Mouse (Mus musculus) cerebellum, adult 9-11 months (tissue): ENCODE data around the gene Hist1h2ad.
"Not testable (repeated sequence)": the region's sequence is repeated elsewhere in the genome, so short reads cannot be mapped to it uniquely, and the experiment has no call there.

Source experiments
- DNase-seq: peaks from one replicate; pipeline ENCODE4 v3.0.0; 2022

The Hist1h2ad gene

DNA sequence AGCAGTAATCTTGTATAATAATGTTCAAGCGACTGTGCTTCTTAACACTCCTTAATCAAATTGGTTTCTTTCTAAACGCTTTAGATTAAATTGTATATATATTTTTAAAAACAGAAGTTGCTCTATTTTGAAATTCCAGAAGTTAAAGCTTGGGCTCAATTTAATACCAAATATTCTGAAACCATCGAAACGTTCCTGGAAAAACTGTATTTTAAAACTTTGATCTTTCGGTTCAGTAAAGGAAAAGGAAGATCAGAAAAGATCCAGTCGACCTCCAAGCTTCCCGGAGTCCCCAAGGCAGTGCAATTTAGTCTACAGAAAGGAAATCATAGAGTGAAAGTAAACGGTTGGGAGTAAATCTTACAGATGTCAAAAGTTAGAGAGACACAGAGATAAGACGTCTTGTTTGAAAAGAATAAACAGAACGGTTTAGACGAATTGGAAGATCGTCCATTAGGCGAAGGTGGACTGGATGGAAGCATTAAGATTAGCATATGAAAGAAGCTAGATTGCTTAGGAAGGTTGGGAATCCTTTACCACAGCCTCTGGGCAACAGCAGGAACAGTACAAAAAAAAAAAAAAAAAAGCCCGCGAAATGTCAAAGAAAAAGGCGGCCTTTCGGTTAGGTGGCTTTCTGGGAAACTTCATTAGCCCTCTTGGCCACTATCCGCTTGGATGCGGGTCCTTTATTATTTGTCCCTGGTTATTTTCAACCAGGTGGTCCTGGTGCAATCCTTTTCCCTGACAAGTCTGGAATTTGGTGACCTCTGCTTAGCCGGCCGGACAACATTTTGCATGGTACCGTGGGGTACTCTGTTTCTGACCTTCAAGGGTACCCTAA lies 12.1 kb downstream of the Hist1h2ad start:
- DNase-seq = no peak

DNA sequence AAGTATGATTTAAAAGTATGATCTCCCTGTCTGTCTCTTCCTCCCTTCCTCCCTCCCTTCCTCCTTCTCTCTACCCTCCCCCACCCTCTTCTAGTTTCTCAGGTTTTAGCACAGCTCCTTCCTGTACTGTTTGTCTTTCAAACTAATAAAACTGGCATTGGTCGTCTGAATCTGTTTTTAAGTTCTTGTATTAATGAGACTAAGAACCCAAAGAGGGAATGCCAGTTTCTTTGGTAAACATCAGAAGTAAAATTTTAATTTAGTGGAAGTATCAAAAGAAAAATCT lies 12.7 kb downstream of the Hist1h2ad start:
- DNase-seq = no peak

DNA sequence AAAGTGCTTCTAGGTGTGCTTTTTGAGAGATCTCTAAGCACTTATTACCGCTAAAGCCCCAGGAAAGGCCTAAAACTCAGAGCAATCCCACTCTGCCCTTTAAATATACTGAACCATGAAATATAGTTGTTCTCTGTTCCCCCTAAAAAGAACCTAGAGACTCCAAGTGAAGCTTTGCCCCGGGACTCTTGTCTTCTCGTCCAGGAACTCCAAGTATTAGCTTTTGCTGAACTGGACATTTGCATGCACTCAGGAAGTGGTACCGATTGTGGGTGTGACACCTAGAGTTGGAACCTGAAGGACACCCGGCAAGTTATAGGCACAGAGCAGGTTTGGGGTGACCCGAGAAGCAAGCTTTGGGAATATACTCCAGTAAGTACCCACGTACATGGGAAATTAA lies 17.0 kb downstream of the Hist1h2ad start:
- DNase-seq = no peak

DNA sequence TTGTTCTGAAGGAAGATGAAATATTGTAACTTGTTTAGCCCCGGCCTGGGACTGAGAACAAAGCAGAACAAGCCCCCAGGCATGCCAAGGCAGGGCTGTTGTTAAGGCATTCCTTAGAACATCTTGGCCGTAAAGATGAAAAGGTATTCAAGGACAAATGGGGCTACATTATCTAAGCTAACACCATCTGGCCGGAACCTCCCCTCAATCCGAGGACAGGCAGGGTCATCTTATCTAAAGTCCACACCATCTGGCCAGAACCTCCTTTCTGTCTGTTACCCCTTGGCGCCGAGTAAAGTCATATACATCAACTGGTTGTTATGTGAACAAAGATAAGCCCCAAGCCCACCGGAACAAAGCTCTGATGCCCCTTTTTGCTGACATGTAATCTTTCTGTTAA lies 17.7 kb downstream of the Hist1h2ad start:
- not testable (repeated sequence) for DNase-seq

DNA sequence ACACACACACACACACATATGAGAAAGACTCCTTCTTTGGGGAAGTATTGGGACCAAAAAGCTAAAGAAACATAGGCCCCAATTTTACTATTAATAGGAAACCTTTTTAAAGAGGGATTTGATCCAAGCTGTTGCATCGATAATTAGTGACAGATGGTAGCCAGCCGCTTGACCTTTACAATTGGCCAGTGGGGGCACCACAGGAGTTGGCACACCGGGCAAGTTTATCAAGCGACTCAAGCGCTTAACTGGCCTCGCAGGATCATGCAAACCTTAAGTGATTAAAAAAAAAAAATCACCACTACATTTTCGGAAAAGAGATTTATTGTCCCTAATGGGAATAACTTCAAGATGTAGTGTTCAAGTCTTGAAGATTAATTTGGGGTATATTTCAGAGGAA lies 18.4 kb downstream of the Hist1h2ad start:
- DNase-seq = peak; percentile 70

DNA sequence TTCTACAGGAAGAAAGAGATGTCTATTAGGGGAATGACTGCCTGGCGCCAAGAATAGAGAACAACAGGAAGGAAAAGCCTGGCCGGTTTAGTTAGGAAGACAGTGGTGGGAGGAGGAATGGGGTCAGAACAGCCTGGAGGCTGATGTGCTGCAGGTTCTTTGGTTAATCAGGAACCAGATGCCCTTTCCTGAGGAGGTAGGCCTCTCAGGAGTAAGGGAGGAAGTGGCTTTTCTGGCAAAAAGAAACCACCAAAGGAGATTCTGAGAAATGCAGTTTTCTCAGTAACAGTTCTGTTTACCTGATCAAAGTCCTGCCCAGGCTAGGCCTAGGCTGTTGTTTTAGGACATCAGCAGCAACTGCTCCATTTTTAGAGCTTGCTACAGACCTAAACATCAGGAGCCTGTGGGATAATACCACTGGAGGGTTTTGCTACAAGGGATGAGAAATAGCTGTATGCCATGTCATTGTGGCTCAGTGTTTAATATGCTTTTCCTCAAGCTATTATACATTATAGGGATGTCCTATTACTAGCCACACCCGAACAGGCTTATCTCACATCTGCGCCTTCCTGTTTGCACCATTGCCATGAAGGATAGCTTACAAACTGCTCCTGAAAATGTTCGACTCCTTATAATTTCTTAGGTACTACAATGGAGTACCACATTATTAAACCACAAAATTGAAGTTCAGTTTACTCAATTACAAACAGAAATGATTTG lies 19.0 kb downstream of the Hist1h2ad start:
- no peak for DNase-seq

DNA sequence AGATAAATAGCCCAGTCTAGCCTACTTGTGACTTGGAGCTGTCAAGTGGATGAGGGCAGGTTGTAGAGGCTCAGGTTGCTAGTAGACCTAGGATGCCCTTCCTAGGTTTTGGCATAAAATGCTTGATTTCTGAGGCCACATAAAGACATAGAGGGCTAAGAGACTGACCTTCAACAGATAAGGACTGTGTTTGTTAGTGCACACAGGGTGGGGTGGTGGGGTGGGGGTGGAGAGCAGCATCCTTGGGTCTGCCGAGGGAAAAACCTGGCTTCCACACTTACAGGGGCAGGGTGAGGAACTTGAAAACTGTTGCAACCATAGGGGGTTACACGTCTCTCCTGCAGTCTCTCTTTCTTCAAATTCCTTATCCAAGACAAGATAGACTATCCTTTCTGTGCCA lies 21.0 kb downstream of the Hist1h2ad start:
- DNase-seq = no peak

DNA sequence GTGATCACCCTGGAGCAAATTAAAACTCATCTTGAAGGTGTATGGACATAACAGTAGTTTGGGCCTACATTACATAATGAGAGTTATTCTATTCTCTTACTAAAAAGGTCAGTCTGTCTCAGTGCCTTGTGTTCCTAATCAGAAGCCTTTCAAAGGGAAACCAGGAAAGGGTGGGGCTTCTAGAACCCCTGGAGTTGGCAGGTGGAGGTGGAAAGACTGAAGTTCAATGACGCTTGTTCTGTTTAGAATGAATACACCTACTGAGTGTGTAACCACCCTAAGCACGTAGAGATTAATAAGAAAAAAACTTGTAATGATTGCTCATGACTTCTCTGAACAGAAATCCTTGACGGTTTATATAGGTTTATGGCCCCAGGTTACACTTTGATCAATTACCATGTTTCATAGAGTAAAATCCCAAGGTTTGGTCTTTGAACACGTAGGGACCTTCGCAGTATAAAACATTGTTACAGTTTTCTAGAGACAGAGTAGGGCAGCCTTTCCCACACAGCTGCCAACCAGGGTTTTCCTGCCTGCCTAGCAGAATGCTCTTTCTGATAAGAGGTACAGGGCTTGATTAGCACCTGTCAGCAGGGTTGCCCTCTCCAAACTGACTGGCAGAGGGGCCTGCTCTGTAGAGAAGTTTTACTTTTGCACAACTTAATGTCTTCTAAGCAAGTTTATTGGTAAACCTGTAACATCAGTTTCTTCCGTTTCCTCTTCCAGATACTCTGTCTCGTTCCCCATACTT lies 21.6 kb downstream of the Hist1h2ad start:
- DNase-seq = no peak

DNA sequence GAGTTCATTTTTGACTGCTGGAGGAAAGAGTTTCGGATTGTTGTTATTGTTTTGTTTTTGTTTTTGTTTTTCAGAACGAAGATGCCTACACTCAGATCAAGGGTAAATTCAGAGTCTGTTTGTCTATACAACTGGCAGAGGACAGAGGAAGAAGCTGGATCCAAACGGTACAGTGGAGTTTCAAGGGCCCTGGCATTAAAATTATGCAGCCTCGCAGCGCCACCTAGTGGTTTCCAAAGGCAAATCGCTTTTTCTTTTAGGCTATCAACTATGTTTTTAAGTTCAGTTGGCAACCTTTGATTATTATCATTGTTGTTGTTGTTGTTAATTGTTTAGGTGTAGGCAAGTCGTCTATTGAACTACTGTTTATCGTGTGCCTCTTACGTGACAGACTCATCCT lies 23.8 kb downstream of the Hist1h2ad start:
- peak; percentile 60 for DNase-seq

DNA sequence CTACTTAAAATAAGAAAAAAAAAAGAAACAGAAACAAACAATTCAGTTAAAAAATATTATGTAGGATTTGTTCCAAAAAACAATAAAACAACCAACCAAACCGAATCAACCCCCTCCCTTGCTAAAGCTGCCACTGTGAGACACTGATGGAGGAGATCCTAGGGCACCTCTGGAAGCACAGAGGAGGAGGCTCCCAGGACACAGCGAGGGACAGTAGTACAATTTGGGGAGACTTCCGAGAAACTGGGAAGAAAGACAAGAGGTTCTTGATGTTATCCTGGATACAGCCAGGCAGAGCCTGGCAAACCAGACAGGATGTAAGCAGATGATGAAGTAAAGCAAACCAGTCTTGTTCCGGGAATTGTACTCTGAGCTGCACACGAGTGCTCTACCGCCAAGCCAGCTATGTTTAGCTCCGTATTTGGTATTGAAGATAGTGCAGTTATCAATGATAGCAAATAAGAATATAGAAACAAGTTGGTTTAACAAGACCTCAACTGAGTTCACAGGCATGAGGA lies 29.1 kb downstream of the Hist1h2ad start:
- no peak for DNase-seq

DNA sequence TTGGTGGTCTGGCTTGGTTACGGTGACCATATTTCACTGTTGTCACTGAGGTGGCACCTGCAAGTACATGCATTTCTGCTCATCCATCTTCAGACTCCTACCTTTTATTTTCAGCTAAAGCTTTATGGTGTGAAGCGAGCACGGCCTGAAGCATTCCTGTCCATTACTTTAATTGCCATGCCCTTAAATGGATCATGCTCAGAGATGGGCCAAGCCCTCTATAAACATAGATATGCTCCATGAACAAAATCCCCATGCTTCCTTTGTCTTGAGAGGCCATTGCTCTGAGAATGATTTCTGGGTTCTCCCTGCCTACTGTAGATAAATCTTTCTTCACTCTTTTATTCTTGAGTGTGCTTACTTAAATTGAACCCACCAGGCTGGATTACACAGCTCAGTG lies 30.3 kb downstream of the Hist1h2ad start:
- DNase-seq = no peak

DNA sequence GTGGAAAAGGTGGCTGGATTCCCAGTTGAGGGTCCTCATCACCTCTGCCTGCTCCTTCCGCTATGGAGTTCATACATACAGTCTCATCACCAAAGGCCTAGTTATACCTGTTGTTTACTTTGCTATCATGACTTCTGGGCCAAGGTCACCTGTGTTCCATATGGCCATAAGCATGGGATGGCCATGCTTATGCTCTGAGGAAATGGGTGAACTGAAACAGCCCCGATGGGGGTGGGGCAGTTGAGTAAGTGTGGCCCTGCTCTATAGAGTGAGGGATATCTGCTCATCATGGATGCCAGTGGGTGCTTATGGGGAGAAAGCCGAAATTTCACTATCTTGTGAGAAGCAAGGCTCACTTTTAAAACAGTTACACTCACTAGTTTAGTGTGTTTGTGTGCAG lies 30.9 kb downstream of the Hist1h2ad start:
- DNase-seq = no peak

DNA sequence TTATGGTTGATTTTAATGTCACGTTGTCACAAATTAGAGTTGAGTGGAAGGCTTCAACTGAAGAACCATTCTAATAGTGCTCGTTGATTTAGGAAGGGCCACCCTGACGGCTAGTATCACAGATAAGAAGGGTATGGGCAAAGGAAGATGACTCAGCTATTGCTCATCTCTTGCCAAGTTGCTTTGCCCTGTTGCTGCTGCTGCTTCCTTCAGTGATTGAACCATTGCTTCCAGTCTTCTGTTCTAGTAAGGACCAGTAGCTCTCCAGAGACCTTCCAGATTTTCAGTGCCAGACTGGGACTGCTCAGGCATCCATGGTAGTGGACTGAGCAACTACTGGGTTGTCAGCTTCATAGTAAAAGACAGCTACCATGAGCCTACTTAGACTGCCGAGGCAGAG lies 35.0 kb downstream of the Hist1h2ad start:
- no peak for DNase-seq

DNA sequence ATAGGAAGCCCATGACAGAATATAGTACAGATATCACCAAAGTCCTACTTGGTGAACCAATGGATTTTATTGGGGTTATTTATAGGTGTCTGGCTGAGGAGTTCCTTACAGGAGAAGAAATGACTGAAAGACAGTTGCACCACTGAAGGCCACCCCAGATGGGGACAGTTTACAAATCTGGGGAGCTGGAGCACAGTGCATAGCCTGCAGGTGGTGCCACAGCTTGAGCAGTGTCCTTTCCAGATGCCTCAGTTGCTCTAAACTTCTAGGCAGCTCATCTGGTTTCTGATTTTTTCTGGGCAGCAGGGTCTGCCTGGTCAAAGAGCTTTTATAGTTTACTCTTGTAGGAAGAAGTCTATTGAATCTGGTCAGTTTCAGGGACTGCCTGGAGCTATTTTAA lies 35.7 kb downstream of the Hist1h2ad start:
- DNase-seq = no peak

DNA sequence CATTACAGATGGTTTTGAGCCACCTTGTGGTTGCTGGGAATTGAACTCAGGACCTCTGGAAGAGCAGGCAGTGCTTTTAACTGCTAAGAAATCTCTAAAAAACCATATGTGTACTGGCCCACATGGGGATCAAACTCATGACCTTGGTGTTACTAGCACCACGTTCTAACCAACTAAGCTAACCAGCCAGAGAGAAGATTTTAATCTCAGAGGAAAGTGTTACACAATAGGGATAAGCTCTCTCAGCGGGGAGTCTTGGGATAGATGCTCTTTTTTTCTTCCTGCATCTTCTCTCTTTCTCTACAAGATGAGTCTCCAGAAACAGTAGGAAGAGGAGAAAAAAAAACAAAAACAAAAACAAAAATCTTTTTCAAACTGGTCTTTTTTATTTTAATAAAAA lies 36.2 kb downstream of the Hist1h2ad start:
- no peak for DNase-seq

DNA sequence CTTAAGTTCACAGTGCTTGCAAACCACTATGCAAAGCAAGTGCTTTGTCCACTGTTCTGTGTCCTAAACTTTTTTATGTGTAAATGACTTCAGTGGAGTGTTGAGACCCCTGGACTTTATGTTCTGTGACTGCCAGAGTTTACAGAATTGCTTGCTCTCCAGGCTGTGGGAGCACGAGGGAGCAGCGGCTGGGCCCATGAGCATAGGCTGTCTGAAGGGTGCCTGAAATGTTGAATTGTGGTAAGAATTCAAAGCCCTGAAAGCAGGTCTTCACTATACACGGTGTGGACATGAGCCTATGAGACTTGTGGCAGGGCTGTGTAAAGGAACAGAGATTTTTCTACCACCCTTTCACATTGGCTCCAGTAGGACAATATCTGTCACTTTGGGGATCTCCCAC lies 37.5 kb downstream of the Hist1h2ad start:
- no peak for DNase-seq

DNA sequence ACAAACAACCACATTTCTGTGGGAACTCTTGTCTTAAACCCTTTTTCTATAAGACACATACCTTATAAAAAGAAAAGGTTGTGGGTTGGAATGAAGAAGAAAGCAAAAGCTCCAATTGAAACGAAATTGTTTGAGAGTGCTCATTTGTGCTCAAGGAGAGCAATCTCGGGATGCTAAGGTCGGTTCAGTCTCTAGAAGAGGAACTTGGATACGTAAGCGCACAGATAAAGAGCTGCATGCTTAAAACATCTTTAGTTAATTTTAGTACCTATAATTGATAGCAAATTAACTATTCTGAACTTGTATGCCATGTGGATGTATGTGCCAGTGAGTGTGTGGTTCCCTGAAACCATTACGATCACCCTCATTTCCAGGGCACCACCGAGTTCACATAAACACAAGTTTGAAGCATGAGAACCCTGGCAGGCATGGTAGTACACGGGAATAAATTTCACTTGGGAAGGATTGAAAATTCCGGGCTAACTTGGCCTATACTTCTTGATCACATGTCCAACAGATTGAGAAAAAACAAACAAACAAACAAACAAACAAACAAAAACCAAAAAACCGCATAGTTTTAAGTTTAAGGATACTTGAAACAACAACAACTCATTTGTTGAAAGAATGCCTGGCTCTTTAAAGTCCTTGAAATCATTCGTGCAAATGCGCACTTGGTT lies 46.0 kb downstream of the Hist1h2ad start:
- peak; percentile 33 for DNase-seq

DNA sequence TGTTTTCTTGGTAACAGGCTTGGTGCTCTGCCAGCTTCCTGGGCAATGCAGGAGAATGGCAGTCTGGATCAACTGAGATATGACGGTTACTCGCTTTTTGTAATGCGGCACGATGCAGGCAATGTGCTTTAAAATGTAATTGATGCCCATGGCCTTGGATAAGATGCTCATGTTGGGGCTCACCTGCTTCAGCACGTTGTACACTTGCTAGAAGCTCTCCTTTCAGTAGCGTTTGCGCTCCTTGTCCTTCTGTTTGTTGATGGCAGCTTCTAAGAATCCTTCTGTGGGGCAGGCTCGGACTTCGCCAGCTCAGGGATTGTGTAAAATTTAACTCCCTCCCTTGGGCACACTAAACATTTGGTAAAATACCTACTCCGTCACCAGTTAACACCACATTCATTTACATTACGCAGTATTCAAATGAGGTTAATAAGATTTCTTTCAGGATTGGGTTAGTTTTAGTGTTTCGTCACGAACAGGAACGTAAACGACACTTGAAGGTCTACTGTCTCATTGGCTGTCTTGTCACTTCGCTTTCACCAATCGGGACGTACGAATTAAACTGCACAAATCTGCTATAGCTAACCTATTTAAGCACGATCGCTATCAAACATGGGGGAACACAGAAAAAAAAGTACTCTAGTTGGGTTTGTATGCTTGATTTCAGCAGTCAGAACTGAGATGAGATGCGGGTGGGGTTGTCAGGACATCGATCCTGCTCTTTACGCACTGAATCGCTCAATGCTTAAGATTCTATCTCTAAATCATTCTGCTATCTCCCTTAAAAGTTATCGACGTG lies 46.8 kb downstream of the Hist1h2ad start, which contains the start of gene Hist1h2be:
Hist1h2be (minus strand) TSS at position 392 of the 799 bp plus-strand sequence.
- DNase-seq = peak; percentile 87

DNA sequence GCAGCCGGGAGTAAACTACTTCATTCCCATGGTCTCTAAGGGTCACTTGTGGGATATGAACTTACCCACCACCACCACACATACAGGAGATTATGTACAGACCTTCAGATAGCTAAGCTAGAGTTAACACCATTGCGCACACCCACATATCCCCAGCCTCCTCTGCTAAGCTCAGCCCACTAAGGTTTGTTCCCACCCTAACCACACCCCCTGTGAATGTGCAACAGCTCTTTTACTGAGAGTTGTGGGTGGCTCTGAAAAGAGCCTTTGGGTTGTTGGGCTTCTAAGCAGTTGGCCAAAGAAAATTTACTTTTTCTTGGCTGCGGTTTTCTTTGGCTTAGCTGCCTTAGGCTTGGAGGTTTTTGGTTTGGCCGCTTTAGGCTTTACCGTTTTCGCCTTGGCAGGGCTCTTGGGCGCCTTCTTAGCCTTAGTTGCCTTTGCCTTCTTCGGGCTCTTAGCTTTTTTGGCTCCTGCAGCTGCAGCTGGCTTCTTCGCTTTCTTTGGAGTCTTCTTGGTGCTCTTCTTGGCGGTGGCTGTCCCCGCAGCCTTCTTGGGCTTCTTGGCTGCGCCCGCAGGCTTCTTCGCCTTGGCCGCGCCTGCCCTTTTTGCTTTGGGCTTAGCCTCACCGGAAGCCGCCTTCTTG lies 47.5 kb downstream of the Hist1h2ad start:
- peak; percentile 82 for DNase-seq

DNA sequence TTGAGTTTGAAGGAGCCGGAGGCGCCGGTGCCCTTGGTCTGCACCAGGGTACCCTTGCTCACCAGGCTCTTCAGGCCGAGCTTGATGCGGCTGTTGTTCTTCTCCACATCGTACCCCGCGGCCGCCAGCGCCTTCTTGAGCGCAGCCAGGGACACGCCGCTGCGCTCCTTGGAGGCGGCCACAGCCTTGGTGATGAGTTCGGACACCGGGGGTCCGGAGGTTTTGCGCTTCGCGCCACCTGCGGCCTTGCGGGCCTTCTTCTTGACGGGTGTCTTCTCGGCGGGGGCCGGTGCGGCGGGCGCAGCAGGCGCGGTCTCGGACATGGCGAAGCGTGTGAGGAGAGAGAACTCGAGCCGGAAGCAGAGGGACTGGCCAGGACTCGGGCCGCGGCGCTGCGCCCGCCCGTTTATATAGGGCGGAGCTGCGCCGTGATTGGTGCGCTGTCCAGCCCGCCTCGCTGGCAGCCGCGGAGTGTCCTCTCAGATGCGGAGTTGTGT lies 48.0 kb downstream of the Hist1h2ad start, which contains the start of gene Hist1h1e:
Hist1h1e (minus strand) TSS at position 384 of the 497 bp plus-strand sequence.
- DNase-seq = peak; percentile 92

DNA sequence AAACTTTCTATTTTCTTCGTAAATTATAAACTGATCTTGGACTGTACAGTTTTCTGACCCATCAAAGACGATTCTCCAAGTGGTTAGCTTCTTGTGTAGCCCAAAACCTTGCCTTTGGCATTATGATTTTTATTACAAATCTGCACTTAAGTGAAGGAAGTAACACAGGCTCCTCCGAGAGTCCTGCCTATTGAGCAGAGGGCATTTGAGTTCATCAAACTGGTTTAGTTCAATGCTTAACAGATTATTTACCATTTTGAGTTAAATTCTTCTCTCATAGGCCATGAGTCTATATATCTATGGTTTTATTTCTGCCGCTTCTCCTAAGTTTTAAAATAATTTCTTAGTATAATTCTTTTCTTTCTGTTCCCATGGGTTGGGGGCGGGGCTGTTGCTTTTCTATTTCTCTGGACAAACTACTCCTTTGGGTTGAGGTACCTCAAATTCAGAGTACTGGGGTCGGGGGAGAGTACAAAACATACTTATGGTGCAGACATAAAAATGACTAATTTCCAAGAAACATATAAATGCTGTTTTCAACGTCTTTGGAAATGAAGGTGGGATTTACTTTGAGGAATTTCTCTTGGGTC lies 48.8 kb downstream of the Hist1h2ad start:
- peak; percentile 34 for DNase-seq
